Mouse (Mus musculus) MEL (cell line): ENCODE data around the gene Gm7954.
"Not testable (repeated sequence)": the region's sequence is repeated elsewhere in the genome, so short reads cannot be mapped to it uniquely, and the experiment has no call there.

Experiments
- CTCF ChIP-seq, 3 experiments: IDR thresholded peaks in 2 of 3; conservative IDR thresholded peaks in 1 of 3; 2 replicates each; pipeline ENCODE4 v1.5.1; 2011 to 2012; ENCODE audit warnings: low read length in 3 of 3, low read depth in 2 of 3, mild to moderate bottlenecking in 2 of 3, improper control_type of control experiment in 1 of 3, inconsistent platforms in 1 of 3, mixed read lengths in 1 of 3, moderate library complexity in 1 of 3; ENCODE audit not compliant: control insufficient read depth in 1 of 3, insufficient read depth in 1 of 3, poor library complexity in 1 of 3, severe bottlenecking in 1 of 3
- SMC3 ChIP-seq: IDR thresholded peaks from 2 replicates; pipeline ENCODE4 v1.6.1; 2011; ENCODE audit warnings: low read depth, low read length, improper control_type of control experiment

DNA sequence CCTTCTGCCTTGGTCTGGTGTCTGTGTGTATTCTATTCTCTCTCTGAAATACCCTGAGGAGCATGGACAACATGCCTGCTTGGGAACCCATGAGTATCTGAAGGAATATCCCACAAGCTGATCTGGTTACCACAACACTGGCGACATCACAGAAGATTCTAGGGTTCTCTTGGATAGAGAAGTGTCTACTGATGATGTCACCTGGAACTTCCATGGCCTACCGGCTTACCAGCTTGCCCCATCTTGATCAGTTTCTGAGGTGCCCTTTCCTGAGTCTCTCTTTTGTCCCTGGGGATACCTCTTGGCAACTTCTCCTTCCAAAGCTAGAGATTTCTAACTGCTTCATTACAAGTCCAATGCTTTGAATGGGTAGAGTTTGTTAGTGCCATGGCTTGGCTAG lies at the start of gene Gm7954:
- not testable (repeated sequence) for TF ChIP-seq SMC3; CTCF (IDR thresholded peaks at IDR 0.05 in 2 of 3, conservative IDR thresholded peaks at IDR 0.05 in 1 of 3; ENCODE audit: control insufficient read depth in 1 of 3, insufficient read depth in 1 of 3, low read depth in 2 of 3, low read length in 3 of 3, poor library complexity in 1 of 3, severe bottlenecking in 1 of 3)
